Mouse (Mus musculus) urinary bladder, postnatal 4 days (tissue): ENCODE measurements around the gene Wwtr1.

Experiments used
- DNase-seq, 2 experiments: peaks; one replicate each; pipeline ENCODE4 v3.0.0; 2021 to 2022; ENCODE audit warnings: low spot score in 2 of 2

Gene Wwtr1

GRCm38 (mm10) chr3:57575660-57576055, at the start of gene Wwtr1:
Gene Wwtr1 (minus strand): TSS chr3:57575910.
- DNase-seq: peak; percentile 93 to 95

GRCm38 (mm10) chr3:57619718-57620117, 44.0 kb upstream of the Wwtr1 start:
- DNase-seq: no peak

- no peak for DNase-seq
Measured at GRCm38 (mm10) chr3:57615652-57616051, 39.9 kb upstream of the Wwtr1 start.

GRCm38 (mm10) chr3:57612430-57612997, 36.8 kb upstream of the Wwtr1 start:
- DNase-seq: no peak

- DNase-seq: no peak
Measured at GRCm38 (mm10) chr3:57611776-57612175, 36.1 kb upstream of the Wwtr1 start.

GRCm38 (mm10) chr3:57604618-57605015, 28.9 kb upstream of the Wwtr1 start:
- DNase-seq: no peak

GRCm38 (mm10) chr3:57603891-57604617, 28.3 kb upstream of the Wwtr1 start:
- DNase-seq: no peak

GRCm38 (mm10) chr3:57602610-57603009, 26.9 kb upstream of the Wwtr1 start:
- no peak for DNase-seq

GRCm38 (mm10) chr3:57596566-57596965, 20.9 kb upstream of the Wwtr1 start:
- no peak for DNase-seq

- no peak for DNase-seq
Measured at GRCm38 (mm10) chr3:57595506-57595905, 19.8 kb upstream of the Wwtr1 start.

- no peak for DNase-seq
Measured at GRCm38 (mm10) chr3:57585967-57586366, 10.3 kb upstream of the Wwtr1 start.

GRCm38 (mm10) chr3:57583533-57583932, 7.8 kb upstream of the Wwtr1 start:
- no peak for DNase-seq

GRCm38 (mm10) chr3:57580426-57581195, 4.9 kb upstream of the Wwtr1 start:
- no peak for DNase-seq

GRCm38 (mm10) chr3:57576056-57576824, 530 bp upstream of the Wwtr1 start:
- peak; percentile 57 to 72 for DNase-seq

GRCm38 (mm10) chr3:57574885-57575659, 638 bp downstream of the Wwtr1 start:
- DNase-seq: peak in 1 of 2 experiments; percentile 45

- DNase-seq: no peak
Measured at GRCm38 (mm10) chr3:57573898-57574570, 1.7 kb downstream of the Wwtr1 start.

GRCm38 (mm10) chr3:57572331-57572975, 3.3 kb downstream of the Wwtr1 start:
- DNase-seq: no peak

- DNase-seq: no peak
Measured at GRCm38 (mm10) chr3:57566655-57567054, 9.1 kb downstream of the Wwtr1 start.

GRCm38 (mm10) chr3:57563627-57564026, 12.1 kb downstream of the Wwtr1 start:
- DNase-seq: no peak

- no peak for DNase-seq
Measured at GRCm38 (mm10) chr3:57562996-57563506, 12.7 kb downstream of the Wwtr1 start.
